Mouse (Mus musculus) cerebellum, adult 8-10 months (tissue): ENCODE measurements around the gene Zcchc17.

ENCODE experiments used
- DNase-seq: peaks from one replicate; pipeline ENCODE4 v3.0.0; 2022

Zcchc17 gene

DNA sequence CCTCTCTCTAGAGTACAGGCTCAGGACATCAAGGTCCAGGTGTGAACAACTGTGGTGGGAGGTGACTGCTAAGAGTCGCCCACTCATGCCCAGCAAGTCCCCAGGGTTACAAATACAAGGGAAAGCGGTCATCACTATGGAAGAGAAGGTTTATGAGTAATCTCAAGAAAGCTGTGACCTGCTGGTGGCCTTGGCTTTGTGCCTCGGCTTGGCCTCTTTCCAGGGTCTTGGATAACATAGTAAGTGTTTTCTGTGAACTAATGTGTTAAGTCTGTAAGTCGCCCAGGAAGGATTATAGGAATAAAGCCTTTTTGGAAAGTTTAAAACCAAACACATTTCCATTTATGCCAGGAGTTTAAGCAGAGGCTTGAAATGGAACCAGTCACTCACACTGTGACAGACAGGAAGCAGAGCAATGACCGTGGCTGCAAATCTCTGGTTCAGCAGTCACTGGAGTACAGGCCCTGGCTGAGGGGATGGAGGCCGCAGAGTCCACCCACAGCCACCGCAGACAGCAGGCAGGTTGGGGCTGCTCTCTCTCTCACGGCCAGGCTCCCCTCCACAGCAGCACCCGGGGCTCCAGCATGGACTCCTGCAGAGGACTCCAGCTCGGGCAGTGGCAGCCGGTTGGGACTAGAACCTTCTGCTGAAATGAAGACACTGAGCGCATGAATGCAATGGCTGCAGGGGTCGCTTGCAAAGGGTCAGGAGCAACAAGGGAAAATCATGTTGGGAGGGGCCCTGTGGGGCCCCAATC lies 43.8 kb downstream of the Zcchc17 start:
- DNase-seq, result peak; percentile 45

DNA sequence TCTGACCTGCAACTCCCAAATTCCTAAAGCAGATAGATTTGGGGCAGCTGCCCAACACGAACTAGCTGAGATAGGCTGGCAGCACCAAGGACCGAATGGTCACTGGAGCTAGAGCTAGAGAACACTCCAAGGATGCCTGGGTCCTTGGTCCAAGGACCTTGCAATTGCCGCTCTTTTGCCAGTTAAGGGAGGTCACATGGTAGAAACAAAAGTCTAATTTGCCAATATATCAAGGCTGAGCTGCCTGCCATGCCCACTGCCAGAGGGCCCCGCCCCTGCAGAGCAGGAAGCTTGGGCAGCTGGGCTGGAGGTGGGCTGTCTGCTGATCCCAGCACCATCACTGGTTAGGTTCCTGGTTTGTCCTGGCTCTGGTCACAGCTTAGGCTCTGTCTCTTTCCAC lies 46.2 kb downstream of the Zcchc17 start:
- no peak for DNase-seq

DNA sequence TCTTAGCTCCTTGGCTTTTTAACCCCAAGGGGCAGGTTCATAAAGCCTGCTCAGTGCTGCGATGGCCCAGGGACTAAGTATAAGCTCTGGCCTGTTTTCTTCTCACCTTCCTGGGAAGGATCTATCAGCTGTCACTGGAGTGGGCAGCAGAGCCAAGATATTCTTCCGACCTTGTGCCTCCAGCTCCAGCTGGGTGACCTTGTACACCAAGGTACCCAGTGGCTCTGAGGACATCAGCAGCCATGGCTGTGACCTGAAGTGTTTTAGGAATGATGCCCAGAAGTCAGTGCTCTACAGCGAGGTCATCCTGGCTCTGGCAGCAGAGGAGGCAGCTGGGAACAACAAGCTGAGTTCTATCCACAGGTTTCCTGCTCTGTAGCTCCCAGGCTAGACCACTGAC lies 47.2 kb downstream of the Zcchc17 start:
- no peak for DNase-seq

DNA sequence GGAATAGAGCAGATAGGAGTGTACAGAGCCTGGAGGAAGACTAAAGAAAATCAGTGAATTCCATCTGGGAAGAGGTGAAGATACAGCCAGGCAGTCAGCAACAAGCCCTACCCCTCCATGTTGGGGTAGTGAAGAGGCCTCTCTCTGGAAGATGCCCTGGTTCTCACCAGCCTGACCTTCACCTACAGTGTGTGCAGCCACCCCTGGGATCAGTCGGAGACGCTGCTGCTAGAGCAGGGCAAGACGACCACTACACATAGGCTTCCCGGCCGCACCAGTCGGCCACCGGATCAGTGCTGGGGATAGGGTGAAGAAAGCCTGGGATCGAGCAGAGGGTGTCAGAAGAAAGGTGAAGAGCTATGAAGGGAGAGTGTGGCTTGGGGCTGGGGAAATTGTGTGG lies 50.5 kb downstream of the Zcchc17 start:
- no peak for DNase-seq

DNA sequence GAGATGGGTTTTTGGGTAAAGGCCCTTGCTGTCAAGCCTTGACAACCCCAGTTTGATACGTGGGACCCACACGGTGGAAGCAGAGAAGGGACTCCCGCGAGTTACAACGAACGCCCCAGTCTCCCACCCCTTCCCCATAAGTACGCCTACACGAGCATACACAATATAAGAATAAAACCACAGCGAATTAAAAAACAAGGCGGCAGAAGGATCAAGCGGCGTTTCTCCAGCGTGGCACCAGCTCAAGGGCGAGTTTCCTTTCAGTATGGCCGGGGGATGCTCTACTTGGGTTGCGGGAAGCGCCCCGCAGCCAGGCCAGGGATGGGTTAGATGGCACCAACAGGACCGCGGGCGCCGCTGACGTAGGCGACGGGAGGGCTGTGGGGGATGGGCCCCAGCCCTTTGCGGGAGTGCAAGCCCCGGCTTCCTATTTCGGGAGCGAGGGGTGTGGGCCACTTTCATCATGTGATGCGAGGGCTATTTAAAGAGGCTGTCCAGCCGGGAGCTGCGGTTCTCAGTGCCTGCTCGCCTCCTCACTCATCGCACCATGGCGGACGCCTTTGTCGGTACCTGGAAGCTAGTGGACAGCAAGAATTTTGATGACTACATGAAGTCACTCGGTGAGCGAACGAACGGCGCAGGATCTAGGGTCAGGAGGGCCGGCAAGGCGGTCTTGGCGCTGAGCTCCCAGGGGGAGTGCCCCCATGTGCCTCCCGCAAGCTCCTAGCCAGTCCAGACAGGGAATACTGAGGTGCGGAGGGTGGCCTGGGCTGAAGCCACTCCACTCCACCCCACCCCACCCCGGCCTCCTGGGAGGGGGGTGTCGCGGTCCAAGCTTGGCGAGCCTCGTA lies 51.3 kb downstream of the Zcchc17 start, which contains the start of the genes Fabp3 and Gm10570:
TSS of gene Fabp3 (plus strand) at position 365 of the 851 bp plus-strand sequence.
TSS of gene Gm10570 (minus strand) at position 444 of the 851 bp plus-strand sequence.
- DNase-seq, result peak; percentile 77

DNA sequence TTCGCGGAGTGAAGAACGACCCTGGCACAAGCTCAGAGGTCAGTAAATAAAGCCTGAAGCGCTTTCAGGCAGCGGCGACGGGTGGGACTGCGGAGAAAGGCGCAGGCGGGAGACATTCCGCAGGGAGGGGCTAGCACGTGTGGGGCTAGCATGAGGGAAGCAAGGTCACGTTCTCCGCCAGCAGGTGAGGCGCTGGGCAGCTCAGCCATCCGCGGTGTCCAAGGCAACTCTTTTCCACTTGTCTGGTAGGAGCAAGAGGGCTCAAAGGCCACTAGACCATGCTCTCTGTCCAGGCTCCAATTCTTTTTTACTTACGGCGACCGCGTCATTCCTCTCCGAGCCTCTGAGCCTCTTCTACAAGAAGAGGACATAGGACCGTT lies 51.9 kb downstream of the Zcchc17 start:
- peak; percentile 63 for DNase-seq

DNA sequence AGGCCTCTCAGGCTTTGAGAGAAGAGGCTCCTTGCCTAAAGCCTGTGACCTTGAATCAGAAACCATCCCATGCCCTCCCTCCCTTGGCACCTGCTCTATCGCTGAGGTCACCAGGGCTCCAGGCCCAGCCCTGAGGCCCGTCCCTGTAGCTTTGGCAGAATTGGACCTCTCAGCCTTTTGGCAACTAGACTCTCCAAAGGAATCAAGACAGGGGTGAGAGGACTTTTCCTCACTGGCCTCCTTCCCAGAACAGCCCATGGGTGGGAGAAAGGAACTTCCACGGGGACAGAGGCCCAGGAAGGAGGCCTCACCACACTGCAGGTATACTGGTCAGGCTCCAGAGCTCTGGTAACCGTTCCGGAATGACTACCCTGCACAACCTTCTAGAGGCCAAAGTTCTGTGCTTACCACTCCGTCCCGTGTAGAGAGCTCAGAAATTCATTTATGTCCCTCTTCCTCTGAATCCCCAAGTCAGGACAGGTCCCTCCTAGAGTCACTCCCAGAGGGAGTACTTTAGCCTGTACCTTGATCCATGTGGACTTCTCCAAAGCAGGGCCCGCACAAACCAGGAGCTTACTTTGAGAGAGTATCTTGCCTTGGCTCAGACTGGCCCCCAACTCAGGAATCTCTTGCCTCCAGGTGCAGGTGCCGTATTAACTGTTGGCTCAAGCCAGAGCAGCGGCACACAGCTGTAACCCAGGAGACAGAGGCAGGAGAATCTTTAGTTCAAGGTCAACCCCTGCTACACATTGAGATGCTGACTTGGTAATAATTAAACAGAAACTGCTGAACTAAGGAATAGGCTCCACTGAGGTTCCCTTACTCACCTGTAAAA lies 52.7 kb downstream of the Zcchc17 start:
- no peak for DNase-seq

DNA sequence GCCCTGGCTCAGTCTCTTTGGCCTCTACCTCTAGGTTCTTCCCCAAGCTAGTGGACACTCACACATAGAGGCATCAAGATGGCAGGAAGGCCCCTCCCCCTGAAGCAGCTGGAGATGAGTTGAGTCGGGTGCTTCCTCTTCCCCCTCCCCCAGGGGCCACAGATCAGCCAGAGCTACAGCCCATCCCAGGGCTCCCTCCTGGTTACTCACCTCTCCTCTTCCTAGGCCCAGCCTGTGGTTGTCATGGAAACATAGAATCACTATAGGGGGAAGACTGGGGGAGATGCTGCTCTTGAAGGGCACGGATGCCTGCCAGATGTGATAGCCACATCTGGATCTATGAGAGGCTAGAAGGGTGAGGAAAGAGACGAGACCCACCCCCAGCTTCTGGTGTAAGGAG lies 55.0 kb downstream of the Zcchc17 start:
- DNase-seq, result no peak

DNA sequence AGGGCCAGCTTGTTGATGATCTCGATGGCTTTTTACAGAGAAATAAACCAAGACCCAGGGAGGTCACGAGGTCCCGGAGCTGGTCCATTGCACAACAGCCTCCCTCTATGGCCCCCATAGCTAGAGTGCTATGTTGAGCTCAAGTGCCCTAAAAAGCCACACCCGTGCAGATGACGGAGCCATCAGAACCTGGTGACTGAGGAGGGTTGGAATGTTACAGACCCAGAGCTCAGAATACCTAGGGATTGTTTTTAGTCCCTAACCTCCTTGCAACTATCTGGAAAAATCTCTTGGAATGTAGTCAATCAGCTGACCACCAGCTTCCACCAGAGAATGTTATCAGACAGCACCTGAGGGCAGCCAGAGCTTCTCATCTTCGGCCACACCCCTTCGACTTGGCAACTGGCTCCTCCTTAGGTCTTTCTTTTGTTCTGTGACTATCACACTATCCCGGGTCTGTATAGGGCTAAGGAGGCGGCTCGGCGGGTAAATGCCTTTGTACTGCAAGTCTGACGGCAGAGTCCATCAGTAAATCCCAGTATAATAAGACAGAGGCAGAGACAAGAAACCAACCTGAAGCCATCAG lies 57.4 kb downstream of the Zcchc17 start:
- DNase-seq, result no peak

DNA sequence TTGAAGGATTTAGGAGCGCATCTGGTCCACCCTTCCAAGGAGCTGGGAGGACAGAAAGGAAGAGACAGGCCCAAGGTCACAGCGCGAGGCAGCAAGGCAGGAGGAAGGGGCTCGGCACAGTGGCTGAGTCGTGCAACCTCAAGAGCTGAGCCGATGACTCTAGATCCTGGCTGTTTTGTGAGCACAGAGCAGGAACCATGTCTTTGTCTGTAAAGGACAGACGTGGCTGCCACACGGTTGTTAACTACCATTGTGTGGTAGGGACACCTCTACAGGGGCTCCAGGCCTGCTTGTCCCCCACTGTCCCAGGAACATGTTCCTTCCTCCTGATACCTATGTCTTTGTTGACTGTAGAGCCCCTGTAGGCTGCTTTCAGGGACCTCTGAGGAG lies 60.1 kb downstream of the Zcchc17 start:
- DNase-seq, result no peak

DNA sequence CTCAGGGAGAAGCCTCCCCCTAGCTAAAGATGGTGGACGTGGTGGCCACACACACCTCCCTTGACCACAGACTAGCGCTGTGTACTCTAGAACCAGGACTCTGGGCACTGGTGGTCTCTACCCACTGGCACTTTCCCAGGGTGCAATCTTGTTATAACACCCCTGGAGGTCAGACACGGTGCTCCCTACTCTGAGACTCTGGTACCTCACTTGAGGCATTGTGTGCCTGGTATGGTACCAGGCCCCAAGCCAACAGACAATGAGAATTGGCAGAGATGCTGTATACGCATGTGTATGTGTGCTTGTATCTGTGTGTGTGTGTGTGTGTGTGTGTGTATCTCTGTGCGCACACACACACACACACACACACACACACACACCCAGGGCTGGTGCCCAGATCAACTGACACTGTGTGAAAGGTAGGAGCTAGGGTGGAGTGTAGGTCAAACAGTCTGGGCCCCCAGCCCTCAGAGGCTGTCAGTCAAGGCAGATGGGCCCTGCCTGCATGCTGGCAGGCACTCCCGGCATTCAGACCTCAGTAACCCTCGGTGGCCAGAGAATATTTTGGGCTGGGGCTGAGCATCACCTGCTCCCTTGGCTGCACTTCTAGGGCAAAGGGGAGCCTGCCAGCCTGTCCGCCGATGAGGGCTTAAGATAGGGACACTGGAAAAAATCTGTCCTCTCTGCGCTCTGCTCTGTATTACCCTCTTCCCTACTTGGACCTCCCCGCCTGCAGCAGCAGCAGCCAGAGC lies 60.7 kb downstream of the Zcchc17 start:
- peak; percentile 64 for DNase-seq

DNA sequence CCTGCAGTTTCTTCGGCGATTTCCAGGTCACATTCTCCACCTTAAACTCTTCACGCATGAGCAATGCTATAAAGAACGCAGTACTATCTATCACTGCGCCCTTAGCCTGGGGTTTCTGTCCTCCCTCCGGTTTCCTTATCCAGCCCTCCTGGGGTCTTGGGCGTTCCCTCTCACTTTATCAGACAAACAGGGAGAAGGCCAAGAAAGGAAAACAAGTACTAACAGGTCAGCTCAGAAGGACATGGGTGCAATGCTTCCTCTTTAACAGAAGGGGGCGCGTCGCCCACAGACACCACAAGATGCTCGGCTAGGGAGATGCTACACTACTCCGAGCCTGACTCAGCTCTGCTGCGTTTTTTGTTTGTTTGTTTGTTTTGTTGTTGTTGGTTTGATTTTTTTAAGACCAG lies 62.6 kb downstream of the Zcchc17 start:
- DNase-seq, result no peak

DNA sequence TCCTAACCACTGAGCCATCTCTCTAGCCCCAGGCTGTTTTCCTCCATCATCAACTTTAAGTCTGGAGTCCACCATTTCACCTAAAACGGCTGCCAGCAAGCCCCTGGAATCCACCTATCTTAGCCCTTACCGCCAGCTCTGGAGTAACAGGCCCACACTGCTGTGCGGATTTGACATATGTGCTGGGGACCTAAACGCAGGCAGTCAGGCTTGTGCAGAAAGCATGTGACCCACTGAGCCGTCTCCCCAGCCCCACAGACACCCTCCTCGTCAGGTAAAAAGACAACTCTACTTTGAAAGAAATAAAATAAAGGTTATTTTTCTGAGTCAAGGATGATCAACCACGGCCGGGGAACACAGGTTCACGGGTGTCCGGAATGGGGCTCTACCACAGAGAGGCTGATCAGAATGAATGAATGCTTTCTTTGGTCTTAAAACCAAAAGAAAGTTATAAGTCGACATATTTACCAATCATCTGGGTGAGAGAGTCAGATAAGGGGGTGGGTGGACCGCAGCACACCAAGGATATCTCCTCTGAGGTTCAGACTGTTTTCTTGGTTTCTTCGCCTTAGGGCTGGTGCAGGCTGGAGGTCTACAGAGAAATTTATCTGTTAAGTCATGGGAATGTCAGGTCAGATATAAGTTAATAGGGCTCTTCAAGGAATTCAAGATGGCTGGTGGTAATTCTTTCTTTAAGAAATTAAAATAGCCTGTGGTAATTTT lies 63.3 kb downstream of the Zcchc17 start:
- DNase-seq, result no peak

DNA sequence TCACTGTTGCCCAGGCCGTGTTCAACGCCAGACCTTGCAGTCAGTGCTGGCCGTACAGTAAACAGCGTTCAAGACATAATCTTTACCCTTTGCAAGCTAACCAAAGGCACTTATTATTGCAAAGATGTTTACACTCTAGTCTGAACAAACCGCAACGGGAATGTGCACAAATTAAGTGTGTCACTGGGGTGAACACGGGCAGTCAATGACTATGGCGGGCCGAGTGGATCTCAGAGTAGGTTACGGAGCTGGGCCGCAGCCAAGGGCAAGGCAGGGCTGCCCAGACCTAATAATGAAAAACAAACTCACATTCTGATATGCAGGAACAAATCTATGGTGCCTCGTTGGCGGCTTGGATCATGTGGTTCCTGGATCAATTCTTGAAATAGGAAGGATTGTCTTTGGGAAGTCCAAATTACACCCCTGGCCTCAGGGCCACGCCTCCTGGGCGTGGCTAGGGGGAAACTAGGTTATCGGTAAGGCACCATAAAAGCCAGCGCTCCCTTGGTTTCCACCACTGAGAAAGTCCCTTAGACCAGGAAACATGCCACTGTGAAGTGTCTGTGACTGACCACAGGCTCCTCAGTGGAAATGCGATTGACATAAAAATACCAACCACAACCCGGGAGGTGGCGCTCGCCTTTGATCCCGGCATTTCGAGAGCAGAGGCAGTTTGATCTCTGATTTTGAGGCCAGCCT lies 64.5 kb downstream of the Zcchc17 start:
- no peak for DNase-seq

DNA sequence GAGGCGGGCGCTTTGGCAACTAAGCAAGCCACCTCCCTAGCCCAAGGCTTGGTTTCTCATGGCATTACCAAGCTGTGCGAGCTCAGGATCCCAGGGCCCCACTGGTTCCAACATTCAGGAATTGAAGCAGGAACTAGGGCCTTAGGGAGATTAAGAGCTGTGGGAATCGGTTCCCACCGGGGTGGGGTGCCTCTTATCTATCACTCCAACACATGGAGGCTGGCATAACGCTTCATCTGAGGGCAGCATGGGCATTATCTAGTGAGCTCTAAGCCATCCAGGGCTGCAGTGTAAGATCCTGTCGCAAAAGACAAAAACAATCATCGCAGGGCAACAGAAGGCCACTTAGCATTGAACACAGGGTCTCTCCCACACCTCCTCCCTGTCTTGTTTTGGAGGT lies 65.2 kb downstream of the Zcchc17 start:
- DNase-seq, result no peak

DNA sequence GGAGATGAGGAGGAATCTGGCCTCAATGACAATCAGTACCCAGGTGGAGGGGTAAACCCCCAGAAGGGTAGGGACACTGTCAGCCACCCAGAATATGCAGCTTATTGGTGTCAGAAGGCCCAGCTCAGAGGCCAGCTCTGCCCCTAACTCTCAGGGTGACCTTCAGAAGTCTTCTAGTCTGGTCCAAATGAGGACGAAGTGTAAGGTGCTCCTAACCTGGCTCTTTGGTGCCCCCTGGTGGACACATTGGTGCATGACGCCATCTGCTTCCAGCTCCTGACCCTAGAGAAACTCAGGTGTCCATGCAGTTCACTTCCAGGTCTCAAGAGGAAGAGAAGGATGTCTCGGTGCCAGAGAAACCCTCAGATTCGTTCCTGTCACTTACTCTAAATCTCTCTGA lies 67.5 kb downstream of the Zcchc17 start:
- peak; percentile 87 for DNase-seq

DNA sequence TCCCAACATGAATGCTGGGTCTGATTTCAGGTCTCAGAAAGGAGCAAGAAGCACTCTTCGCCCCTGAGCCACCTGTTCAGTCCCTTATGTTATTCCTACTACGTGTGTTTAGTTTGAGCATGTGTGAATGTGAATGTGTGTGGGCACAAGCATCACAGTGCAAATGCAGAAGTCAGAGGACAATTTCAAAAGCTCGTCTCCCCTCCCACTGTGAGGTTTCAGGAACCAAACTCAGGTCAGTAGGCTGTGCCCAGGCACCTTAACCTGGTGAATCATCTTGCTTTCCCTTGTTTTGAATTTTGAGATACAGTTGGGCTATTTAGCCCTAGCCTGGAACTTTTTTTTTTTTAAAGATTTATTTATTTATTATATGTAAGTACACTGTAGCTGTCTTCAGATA lies 69.9 kb downstream of the Zcchc17 start:
- no peak for DNase-seq

DNA sequence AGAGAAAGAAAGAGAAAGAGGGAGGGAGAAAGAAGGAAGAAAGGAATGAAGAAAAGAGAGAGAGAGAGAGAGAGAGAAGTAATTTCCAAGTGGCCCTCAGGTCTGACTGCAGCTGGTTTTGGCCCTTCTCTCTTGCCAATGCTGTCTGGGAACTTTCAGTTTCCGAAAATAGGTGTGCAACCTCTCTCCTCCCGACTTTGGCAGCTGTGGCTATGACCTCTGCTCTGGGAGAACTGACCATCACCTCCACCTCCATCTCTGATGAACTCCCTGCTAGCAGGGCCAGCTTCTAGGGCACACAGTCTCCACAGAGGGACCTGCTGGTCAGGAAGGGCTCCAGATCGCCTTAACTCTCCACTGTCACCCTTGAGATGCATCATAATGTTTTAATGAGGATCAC lies 73.2 kb downstream of the Zcchc17 start:
- DNase-seq, result no peak

DNA sequence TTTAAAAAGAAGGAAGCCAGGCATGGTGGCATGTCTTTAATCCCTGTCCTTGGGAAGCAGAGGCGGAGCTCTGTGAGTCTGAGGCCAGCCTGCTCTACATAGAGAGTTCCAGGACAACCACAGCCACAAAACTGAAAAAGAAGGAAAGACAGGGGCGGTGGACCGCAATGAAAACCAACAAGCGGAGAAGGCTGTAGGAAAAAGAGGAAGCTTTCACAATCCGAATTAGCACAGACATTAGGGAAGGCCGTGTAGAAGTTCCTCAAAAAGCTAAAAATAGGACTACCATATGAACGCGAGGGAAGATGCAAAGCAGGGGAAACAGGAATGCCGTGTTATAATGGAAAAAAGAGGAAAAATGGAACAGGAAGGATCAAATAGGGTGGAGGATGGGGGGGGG lies 75.9 kb downstream of the Zcchc17 start:
- no peak for DNase-seq

DNA sequence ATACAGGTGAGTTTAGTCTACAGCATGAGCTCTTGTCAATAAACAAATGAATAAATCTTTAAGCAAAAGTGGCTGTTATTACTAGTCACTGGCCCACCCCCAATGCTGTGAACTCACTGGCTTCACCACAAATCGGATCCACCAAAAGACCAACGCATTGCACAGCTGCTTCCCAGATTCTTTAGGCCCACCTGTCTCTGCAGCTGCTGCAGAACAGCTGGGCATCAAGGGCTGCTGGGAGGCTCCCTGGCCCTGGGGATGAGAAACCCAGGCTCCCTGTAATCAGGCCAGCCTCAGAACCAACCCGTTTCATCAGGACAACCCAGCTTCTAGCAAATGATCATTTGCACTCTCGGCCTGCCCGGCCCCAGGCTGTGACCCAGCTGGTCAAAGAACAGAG lies 76.9 kb downstream of the Zcchc17 start:
- DNase-seq, result no peak

DNA sequence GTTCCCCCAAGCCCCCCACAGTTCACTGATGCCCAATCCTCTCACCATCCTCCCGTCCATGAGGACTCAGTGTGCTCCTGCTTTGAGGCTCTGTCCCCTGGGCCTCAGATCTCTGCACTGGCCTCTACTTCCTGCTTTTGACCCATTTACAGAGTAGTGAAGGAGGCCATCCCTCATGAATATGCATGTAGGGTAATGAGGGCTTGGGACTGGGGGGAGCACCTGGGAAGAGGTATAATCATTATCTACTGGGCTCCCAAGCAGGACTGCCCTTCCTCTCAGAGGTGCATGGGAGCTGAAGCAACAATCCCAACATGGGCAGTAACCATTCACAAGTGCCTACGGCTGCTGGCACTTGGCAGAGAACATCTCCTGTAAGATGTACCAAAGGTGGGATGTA lies 80.6 kb downstream of the Zcchc17 start, which contains the start of gene Serinc2:
TSS of gene Serinc2 (minus strand) at position 101 of the 400 bp plus-strand sequence.
- DNase-seq, result no peak
